Mouse (Mus musculus): ENCODE results near the gene A730015C16Rik.

A730015C16Rik gene

DNA sequence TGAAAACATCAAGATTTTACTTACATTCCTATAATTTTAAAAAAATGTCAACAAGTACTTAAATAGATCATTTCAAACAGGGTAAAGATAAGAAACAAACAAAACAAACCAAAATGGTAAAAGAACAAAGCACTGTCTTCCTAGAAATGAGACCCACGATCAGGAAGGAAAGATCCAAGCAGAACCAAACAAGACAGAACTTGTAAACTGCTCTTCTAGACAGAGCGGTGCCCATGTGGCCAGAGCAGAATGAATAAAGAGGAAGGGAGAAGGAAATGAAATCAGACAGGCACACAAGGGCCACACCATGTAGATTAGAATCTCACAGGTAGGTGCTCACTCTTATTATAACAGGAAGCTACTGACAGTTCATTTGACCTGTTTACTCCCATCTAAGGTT, 21.8 kb downstream of the A730015C16Rik start:
- no peak for DNase-seq

DNA sequence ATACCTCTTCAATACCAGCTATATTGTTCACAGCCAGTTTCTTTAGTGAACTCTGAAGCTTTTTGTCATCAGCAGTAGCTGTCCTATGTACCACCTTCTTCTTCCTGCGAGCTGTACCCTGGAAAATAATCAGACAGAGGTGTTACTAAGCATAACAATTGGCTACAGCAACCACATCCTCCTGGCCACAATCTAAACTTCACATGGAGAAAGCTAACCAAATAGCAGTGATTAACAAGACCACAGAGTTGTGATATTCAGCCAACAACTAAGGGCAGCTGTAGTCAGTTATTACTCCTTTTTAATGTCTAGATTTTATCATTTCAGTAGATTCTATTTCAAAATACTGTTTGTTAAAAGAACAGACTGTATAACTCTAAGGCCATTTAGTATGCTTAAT, 22.3 kb downstream of the A730015C16Rik start:
- DNase-seq = no peak

DNA sequence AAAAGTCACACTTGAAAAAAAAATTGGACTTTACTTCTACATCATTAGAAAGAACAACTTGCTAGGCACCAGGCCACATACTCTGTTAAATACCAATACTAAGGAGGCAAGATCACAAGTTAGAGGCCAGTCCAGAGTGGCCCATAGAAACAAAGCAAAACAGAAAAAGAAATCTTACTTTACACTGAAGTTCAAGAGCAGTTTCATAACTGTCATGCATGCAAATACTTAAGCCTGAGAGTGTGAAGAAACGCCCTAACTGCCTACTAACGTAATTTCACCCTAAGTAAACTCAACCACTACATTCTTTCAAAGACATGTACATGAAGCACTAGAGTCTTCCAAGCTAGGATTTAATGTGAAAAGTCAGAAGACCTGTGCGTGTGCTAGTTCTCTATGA, 22.7 kb downstream of the A730015C16Rik start:
- no peak for DNase-seq

DNA sequence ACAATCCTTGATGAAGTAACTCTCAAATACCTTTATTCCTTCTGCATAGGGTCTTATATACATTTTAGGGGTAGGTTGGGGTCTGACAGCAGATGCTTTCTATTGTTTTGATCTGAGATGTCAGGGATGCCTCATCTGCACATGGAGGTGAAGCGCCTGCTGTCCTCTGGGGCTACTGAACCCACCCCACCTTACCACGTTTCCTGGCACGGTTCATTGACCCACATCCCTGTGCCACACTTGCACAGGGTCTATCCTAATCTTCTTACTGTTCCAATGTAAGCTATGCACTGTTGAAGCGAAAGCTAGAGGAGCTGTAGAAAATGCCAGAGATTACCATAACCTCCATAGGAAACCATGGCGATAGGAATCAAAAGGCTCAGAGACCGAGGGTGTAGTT, 36.9 kb downstream of the A730015C16Rik start:
- DNase-seq = no peak

DNA sequence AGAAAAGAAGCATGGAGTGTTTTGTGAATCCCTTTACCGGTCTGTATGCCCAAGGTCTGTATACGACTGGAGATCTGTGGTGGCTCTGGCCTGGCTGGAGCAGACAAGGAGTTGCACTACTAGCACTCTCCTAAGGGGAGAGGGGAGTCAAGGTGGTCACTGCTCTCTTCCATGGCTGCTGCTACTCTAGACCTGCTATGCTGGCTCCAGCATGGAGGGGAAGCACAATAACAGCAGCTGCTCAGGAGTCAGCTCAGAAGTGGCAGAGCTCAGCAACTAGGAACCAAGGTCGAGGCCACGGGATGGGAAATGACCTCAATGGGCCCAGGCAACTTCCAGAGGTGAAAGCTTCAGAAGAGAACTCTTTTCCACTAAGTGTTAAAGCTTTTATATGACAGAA, 37.3 kb downstream of the A730015C16Rik start:
- no peak for DNase-seq

DNA sequence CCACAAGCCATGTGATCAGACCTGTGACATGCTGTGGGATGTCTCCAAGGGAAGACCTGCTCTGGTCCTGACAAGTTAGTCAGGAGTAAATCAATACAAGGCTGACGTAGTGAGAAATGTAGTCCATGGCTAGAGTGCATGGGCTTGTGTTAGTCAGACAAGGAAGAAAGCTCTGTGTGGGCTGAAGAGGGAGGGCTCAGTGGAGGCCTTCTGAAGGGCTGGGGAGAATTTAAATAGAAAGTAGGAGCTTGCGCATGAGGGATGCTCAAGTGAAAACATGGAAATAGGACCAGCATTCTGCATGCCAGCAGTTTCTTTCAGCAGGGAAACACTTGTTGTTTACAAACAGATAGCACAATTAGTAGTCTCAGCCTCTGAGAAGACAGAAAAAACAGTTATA, 44.9 kb downstream of the A730015C16Rik start:
- no peak for DNase-seq

DNA sequence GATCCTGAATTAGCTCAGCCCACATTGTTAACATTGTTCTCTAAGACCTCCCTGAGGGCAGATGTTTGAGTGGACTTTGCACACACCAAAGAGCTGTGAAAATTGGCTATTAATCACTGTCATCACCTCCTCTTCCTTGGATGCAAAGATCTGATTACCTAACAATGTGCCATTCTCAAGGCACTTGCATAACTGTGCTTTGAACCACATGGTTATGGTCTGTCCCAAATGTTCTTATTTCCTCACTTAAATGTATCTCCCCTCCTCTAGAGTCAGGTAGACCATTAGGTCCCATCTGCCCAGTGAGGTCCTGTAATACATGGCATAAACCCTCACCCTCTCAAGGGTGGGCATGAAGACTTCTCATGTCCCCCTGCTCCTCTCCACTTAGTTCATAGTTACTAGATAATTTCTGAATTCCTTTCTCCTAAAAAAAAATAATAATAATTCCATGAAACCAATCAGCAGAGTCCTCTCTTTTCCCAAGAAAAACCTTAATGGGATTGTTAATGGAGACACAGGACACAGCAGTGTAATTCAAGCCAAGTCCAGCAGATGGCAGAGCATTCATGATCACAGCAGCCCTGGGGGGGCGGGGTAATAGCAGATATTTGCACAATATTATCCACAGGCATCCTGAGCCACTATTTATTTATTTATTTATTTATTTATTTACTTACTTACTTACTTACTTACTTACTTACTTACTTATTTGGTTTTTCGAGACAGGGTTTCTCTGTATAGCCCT, 50.2 kb downstream of the A730015C16Rik start:
- peak; percentile 38 for DNase-seq
